Mouse (Mus musculus) ovary, adult 18-20 months (tissue): ENCODE measurements around the gene Plaur.
A peak's percentile ranks its signal among the peaks of the same experiment; 100 is the strongest.

Experiments
- DNase-seq: peaks from one replicate; pipeline ENCODE4 v3.0.0; 2022; ENCODE audit warnings: low spot score, mixed read lengths

The Plaur gene

DNA sequence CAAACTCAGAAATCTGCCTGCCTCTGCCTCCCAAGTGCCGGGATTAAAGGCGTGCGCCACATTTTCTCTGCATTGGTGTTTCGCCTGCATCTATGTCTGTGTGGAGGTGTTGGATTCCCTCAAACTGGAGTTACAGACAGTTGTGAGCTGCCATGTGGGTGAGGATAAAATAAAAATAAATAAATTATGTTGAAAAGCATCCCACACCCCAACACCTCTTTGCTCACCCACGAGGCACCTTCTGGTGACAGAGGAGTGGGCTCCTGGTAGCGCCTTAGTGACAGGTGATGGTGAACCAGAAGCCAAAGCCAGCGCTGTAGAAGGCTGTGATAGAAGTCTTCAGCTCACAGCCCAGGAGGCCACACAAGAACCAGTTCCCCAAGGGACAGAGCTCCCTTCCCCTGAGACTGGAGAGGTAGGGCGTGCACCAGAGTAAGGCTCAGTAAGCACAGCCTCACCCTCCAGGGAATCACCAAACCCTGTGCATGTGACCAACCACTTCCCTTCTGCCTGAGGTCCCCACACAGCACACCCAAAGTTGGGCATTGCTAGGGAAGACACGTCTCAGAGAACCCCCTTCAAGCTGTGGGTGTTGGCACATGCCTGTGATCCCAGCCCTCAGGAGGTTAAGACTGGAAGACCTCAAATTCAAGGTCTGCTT, 16.9 kb upstream of the Plaur start:
- no peak for DNase-seq

DNA sequence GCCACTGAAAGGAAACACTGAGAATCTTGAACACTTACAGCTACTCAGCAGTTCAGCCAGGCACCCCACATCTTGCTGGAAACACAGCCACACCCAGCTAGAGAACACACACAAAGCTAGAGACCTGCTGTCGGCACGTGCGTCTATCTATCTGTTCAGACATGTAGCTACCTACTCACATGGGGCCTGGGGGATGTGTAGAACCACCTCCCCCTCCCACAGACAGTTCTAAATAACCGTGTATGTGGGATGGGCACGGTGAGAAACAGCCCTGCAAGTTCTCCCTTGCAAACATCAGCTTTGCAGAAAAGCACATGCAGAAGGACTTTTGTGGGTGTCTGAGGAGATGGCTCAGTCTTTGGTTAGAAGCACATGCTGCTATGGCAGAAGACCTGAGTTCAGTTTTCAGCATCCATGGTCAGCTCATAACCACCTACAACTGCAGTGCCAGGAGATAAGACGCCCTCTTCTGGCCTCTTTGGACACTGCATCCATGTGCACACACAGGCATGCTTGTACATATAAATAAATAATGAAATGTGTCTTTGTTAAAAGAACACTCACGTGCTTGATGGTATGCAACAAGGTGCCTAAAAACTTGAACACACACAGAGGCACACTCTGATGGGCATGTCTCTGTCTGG, 15.5 kb upstream of the Plaur start:
- DNase-seq, result no peak

DNA sequence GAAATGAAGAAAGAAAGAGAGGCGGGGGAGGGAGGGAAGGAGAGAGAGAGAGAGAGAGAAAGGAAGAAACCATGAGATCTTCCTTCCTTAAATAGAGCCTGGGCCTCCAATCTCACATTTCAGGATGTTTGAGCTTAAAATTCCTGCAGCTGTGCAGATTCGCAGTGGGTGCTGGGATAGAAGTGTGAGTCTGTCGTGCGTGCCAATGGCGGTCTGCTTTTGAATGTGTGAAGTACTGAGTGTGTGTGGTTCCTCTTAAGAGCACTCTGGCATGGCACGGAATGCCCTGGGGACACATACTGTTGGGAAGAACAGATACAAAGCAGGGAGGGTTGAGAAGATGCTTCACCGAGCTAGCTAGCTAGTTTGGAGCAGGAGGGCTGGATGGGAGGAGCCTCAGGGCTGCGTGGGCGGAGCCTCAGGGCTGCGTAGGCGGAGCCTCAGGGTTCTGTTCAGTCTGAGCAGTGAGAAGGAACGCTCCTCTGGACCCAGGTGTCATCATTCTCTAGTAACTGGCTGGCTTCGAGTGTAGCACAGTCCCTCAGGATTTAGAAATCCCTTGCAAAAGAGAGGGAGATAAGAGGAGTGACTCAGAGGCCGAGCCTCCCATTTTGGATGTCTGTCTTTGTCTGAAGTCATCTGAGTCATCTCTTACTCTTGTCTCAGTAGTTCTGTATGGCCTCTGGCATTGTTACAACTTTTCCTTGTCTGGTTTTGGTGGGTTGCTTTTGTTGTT, 13.3 kb upstream of the Plaur start:
- no peak for DNase-seq

DNA sequence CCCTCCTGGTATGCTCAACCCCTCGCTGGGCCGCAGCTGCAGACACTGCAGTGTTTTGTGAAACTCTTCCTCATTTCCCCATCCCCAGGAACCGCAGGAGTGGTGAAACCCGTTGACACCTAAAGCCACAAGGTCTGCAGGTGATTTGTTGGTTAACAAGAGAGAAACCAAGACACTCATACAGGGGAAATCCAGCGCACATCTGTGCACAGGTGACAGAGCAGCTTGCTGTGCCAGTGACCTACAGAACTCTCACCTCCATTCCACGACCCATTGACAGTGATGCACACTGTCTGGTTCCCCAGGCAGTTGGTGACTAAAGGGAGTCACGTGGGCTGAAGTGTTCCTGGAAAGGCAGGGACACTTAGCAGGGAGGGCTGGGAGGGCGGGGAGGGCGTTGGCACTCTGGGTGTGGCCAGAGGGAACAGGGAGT, 11.7 kb upstream of the Plaur start:
- DNase-seq, result no peak

DNA sequence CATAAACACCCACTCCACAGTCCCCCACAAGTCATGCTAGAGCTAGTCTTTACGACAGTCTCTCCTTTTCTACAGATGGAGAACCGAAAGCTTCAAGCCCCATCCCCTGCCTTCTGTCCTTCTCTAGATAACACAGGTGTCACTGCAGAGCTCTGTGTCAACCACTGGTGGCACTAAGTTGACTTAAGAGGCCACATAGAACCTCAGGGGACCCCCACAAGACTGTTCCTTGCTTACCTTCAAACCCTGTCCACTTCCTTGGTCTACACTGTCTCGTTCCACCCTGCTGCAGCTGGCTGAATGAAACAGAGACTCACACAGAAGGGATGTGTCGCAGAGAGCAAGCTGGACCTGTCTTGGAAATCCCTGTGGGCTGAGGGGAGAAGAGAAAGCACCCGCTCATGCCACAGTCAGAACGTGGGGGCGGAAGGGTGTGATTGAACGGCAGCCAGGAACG, 10.4 kb upstream of the Plaur start, which contains the start of gene Irgc1:
Gene Irgc1, minus strand, starts transcription at position 443 of the 457 bp plus-strand sequence.
- DNase-seq, result no peak

DNA sequence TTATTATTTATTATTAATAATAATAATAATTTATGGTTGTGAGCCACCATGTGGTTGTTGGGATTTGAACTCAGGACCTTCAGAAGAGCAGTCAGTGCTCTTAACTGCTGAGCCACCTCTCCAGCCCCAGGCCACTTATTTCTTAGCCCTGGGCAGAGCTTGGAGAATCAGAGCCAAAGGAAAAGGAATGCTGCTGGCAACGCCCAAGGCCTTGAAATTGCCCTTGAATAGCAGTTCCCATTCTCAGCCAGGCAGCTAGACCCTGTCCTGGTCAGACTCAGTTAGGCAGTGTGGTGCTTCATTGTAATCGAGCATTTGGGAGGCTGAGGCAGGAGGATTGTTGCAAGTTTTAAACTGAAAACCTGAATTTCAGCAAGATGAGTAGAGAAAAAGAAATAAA, 8.1 kb upstream of the Plaur start:
- DNase-seq, result no peak

DNA sequence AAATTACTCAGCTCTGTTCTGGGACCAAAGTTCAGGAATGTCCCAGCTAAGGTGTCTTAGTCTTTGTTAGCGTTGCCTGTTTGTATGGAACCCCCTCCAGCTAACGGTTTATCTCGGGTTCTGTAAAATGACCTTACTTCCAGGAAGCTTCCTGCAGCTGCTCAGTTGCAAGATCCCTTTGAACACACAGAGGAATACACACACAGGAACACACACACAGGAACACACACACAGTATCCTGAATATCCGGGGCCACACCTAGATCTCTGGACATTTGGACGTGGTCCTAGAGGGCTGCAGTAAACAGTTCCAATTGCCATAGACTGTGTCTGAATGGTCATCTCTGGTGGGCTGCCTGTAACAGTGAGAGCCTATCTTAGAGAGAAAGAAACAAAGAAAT, 6.6 kb upstream of the Plaur start:
- DNase-seq, result no peak

DNA sequence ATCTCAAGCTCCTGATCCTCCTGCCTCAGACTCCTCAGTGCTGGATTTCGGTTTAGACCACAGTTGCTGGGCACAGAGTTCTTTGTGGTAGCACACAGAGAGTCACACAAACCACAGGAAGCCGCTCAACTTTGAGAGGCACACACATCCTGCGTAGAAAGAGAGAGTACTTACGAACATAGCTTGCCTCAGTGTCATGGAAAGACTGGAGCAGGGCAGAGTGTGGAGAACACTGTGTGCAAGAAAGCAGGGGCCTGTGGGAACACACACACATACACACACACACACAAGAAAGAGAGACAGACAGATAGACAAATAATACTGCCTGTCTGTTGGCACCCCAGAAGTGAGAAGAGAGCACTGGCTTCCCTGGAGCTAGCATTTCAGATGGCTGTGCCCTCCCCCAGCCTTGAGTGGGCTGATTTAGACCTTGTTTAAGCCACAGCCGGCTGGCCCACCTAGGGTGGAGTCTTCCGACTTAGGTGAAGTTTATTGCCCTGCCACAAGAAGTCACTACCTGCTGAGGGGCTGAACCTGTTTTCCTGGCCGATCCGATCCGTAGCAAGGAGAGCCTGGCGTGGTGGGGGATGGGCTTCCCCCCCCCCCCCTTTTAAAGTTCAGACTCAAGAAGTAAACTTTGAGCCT, 4.4 kb upstream of the Plaur start:
- DNase-seq, result no peak

DNA sequence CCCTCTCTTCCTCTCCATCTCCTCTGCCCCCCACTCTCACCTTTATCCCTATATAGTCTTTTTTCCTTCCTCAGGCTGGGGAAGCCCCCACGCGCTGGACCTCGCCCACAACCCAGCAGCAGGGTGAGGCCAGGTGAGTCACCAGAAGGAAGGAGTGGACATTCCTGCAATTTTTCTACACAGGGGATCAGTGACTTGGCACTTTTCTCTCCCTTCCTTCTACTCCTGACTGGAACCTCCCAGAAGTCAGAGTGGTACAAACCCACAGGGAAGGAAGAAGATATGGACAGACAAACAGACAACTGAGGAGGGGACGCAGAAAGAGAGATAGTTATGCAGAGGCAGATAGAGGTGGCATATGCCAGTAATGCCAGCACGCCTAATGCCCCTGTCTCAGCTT, 2.8 kb upstream of the Plaur start:
- no peak for DNase-seq

DNA sequence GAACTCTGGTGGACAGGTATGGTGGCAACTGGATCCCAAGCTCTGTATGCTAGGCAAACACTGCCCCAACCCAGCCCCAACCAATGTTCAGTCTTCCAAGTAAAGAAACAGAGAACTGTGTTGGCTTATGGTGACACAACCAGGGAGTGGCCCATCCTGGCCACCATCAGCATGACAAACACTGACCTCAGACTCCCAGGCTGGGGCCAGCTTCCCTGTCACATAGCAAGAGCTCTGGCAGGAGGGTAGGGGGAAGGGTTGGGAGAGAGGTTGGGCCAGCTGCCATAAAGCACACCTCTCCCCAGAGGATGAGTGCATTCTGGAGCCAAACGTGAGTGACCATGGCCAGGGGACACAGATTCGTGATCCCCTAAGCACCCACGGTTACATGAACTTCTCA, 2.4 kb upstream of the Plaur start:
- DNase-seq, result no peak

DNA sequence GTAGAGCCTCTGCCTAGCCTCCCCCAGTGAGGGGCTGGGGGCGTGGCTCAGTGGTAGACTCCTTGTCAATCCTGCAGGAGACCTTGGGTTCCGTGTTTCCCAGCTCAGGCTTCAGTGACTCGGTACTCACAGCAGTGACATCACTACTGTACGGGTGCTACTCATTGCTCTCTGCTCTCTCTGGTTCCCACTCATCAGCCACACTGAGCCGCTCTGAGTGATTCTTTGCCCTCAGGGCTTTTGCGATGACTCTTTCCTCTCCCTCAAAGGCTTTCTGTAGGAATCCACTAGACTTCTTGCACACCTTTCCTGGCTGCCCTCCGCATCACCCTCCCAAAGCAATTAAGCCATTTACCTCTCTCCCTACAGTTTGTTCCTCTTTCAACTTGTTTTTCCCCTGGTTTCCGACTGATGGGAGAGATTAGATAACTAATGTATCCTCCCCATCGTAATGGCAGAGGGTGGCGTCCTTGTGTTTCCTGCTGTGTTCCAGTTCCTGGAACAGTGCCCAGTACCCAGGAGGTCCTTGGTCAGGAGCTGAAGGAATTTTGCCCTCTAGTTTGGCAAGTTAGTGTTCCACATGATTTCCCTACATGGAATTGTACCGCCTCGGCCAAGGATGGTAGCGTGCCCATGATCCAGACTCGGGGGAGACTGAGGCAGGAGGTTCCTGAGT, 770 bp upstream of the Plaur start:
- no peak for DNase-seq

DNA sequence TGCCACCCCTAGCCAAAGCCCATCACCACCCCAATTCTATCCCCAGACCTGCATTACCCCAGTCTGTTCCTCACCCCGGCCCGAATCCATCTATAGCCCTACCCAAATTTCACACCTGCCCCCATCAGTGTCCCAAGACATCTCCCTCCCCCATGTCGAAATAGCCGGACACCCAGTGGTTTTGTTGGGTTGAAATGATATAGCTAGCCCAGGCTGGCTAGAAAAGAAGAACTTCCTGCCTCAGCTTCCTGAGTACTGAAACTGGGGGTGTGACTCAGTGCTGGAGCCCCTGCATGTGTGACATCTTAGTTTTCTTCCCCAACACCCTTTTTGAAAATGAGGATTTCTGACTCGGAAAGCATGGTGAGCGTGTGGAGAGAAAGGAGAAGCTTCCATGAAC, 4.6 kb downstream of the Plaur start:
- DNase-seq, result no peak

DNA sequence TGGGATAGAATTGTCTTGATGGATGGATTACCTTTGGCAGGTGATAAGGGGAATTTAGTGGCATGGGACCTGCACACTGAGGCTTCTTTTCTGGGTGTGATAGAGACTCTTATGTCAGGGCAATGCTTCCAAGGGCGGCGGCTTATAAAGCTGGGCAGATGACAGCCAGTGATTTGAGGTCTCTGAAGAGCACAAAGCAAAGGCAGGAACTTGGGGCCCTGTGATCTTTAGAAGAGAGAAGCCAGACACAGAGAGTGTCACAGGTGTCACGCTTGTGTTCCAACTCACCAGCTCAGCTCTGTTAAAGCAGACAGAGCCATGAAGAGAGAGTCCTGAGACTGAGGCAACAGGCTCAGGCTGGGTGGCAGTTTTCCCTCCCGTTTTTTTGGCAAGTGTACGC, 5.6 kb downstream of the Plaur start:
- DNase-seq, result no peak

DNA sequence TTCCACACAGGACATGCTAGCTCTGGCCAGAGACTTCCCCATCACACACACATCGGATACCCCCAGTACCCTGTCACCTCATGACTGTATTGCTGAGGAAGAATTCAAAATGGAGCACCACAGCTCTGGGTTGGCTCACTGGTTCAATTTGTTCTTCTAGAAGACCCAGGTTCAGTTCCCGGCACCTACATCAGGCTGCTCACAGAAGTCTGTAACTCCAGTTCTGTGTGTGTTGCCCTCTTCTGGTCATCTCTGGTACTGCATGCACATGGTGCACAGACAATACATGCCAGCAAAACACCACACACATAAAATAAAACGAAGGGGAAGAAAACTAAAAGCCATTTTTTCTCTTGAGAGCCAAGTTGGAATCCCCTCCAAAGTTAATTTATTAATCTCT, 6.8 kb downstream of the Plaur start:
- DNase-seq, result no peak

DNA sequence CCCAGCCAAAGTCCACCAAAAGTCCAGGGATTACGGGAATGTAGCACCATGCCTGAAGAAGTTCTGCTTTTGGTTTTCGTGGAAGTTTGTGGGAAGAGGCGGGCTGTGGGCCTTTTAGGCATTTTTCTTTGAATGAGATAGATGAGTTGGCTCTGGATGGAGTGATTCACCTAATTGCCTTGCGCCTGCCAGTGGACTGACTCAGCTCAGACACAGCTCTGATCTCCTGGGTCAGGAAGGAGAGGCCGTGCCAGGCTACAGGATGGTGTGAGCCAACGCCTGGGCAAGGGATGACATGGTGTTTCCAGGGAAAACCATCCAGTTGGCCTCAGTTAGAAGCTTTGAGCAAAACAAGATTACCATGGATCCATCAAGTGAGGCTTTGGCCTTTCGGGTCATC, 8.1 kb downstream of the Plaur start:
- peak; percentile 30 for DNase-seq

DNA sequence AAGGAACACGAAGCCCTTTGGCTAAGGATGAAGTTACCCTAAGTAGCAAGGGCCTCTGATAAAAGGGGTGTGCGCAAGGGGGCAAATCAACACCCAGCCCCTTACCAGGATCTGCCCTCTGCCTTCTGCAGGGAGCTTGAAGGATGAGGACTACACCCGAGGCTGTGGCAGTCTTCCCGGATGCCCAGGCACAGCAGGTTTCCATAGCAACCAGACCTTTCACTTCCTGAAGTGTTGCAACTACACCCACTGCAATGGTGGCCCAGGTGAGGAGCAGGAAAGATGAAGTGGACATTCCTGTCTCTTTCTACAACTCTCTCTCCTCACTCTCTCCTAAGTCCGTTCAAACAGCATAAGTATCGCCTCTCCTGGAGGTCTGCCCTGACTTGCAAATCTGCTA, 10.2 kb downstream of the Plaur start:
- DNase-seq, result no peak

DNA sequence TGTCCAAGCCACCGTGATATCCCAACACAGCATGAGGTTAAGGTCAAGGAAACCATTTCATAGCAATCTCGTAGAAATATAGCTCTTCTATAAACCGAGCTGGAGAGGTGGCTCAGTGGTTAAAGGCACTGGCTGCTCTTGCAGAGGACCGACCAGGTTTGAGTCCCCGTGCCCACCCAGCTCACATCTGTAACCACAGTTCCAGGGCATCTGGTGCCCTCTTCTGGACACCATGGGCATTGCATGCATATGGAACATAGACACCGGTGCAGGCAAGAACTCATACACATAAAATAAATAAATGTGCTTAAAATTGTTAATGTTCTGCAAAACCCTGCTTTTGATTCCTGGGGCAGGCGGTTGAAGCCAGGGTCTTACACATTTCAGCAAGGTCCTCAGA, 10.7 kb downstream of the Plaur start:
- DNase-seq, result no peak

DNA sequence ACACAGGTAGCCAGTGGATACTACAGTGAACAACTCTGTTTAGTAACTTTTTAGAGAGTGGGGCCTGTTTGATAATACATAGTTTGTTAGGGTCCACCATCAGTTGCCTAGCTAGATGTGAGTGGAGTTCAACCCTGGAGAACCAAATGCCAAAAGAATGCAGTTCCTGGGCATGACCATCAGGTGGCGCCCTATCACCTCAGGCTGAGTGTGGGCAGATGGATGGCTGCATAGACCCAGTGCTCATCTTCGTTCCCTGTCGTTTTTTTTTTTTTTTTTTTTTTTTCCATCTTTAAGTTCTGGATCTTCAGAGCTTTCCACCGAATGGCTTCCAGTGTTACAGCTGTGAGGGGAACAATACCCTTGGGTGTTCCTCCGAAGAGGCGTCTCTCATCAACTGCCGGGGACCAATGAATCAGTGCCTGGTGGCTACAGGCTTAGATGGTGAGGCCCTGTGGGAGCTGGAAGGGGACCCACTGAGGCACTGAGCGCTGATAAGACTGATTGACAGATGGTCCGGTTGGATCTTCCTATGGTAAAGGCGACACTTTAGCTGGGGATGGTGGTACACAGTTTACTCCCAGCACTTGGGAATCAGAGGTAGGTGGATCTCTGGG, 11.7 kb downstream of the Plaur start:
- DNase-seq, result no peak

DNA sequence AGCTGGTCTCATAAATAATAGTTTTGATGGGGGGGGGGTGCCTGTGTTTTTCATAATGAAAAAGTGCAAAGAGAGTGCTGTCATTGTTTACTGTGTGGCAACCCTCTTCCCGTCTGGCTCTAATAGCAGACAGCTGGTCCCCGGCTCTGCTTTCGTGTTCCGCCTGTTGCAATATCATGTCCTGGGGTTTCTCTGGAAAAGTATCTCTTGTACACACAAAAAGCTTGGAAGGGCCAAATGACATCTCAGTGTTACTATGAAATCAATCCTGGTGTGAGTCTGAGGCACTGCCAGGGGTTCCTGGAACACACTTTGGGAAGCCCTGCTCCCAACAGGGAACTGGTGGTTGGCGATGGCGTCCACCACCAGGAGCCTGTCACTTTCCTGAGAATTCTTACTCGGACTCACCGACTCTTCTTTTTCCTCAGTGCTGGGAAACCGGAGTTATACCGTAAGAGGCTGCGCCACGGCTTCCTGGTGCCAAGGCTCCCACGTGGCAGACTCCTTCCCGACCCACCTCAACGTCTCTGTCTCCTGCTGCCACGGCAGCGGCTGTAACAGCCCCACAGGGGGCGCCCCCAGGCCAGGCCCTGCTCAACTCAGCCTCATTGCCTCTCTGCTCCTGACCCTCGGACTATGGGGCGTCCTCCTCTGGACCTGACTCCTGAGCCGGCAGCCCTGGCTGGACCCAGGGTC, 12.7 kb downstream of the Plaur start:
- DNase-seq, result no peak

DNA sequence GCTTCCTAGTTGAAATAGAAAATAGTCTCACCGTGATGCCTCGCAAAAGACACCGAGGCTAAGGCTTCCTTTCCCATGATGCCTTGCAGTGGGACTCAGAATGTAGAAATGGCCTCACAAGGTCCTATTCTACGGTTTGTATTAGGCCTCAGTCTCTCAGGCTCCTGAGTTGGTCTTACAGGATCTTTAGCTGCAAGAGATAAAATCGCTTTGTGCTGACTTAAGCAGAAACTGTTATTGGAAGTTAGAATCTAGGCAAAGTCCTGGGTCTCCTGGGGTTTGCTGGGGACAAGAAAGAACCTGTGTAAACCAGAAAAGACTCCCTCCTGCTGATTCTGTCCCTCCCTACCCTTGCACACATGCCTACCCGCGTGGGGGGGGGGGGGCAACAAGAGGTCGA, 14.1 kb downstream of the Plaur start:
- DNase-seq, result no peak

DNA sequence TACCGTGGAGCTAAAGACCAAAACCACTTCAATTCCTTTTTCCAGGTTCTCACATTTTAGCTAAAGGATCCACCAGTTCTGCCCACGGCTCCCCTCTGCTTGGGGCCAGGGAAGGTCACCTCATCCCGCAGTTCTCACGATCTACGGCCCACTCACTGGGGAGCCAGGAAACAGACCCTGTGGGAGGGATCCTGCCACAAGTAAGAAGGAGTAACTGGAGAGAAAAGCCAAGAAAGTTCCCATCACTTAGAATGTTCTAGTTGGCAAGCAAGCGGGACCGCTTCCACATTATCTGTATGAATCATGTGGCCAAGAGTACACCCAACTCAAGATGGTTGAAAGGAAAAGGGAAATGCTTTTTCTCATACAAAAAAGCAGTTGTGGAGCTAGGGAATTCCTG, 14.6 kb downstream of the Plaur start:
- no peak for DNase-seq
